Mouse (Mus musculus) heart, embryonic 12.5 days (tissue): Measurements from ENCODE around the gene Nuak2. TPM values are rescaled to one million over a fixed set of nuclear protein-coding genes. Genes with fewer than 3 reads are reported as not detected.

Experiments used
- ATAC-seq: fragments of 200-750 bp; cut with Nextera tagmentation; 2 replicates; pipeline ENCODE4 v1.8.0; 2017; ENCODE audit warnings: moderate TSS enrichment, moderate library complexity; ENCODE audit not compliant: insufficient number of reproducible peaks, low FRiP score
- H3K27ac ChIP-seq: fragments of 300-500 bp; sonication (generic); 2 replicates; pipeline ENCODE4 v1.5.1; 2016; ENCODE audit warnings: mild to moderate bottlenecking, moderate library complexity; ENCODE audit not compliant: poor library complexity, severe bottlenecking
- H3K27me3 ChIP-seq: fragments of 300-500 bp; sonication (generic); replicated peaks from 2 replicates; pipeline ENCODE4 v1.6.1; 2016; ENCODE audit warnings: mild to moderate bottlenecking, moderate library complexity
- H3K36me3 ChIP-seq: fragments of 300-500 bp; sonication (generic); 2 replicates; pipeline ENCODE4 v1.6.1; 2016; ENCODE audit warnings: mild to moderate bottlenecking, moderate library complexity
- H3K4me1 ChIP-seq: fragments of 300-500 bp; sonication (generic); replicated peaks from 2 replicates; pipeline ENCODE4 v1.6.1; 2016; ENCODE audit warnings: mild to moderate bottlenecking
- H3K4me2 ChIP-seq: fragments of 300-500 bp; sonication (generic); 2 replicates; pipeline ENCODE4 v1.6.1; 2016; ENCODE audit warnings: mild to moderate bottlenecking, moderate library complexity
- H3K4me3 ChIP-seq: fragments of 300-500 bp; sonication (generic); 2 replicates; pipeline ENCODE4 v1.5.1; 2016; ENCODE audit warnings: mild to moderate bottlenecking
- H3K9ac ChIP-seq: fragments of 300-500 bp; sonication (generic); 2 replicates; pipeline ENCODE4 v1.6.1; 2016; ENCODE audit warnings: mild to moderate bottlenecking, moderate library complexity
- H3K9me3 ChIP-seq: fragments of 300-500 bp; sonication (generic); replicated peaks from 2 replicates; pipeline ENCODE4 v1.6.1; 2016; ENCODE audit warnings: mild to moderate bottlenecking, moderate library complexity
- WGBS: fragments of 180-500 bp; shearing (Covaris S2); methylation state at CpG from one replicate; pipeline ENCODE4 v1.1.7; 2016; 5-methylcytosine and 5-hydroxymethylcytosine counted together
- polyA plus RNA-seq: library from polyadenylated mRNA; unstranded; fragments of >200 nt; fragmentation: Nextera tagmentation; extraction: Ambion mirVana; gene quantifications from 2 replicates; pipeline ENCODE4 v1.2.1, GENCODE M21; 2016

Nuak2 gene
- polyA plus RNA-seq, 1 experiment from 2014 or later: 2.6 TPM

DNA sequence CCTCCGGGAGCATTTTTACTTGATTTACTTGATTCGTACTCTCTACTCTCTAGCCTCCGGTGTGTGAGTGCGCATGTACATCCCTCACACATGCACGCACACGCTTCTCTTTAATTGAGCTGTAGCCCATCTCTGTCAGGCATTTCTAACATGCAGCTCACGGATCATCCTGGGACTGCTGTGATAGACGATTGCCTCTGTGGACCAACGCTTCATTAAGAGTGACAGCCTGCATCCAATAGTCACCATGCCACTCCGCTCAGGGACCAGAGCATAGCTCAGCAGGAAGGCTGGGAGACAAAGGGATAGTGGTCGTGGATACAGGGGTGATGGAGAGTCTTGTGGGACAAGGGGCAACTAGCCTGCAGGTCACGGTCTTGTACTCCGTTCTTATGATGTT is 32.9 kb upstream of the Nuak2 start:
- Histone ChIP-seq H3K4me1 (peaks cover 12% of the 10 kb centered on the region), H3K4me2 (no peak overlapping the region), H3K27ac (no peak overlapping the region), H3K9me3 (no peaks in the 10 kb centered on the region), H3K4me3 (no peak overlapping the region), H3K9ac (no peak overlapping the region), H3K36me3 (no peaks in the 10 kb centered on the region), H3K27me3 (0 out of 2 replicates have a peak, but pooled peaks cover 12% of the 10 kb centered on the region)
- ATAC-seq: no peak
- WGBS: 74% methylated on average over 13 of the region's 13 CpGs

DNA sequence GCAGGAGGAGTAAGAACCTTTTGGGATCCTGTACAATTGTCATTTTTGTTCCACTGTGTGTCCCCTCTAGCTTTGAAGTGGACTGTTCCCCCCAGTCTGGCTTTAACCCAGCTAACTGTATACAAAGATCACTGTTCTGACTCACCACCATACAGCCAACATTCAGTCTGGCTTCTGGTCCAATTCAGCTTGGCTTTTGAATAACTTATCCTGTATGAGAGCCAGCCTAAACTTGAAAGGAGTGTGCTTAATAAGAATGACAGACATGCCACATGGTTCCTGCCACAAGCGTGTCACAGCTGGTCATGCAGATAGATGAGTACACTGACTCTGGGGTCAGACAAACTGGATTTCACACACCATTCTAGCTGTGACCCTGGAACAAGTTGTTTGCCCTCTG is 29.2 kb upstream of the Nuak2 start:
- Histone ChIP-seq H3K9ac (no peak overlapping the region), H3K4me2 (no peak overlapping the region), H3K4me1 (peaks cover 31% of the 10 kb centered on the region), H3K27ac (no peak overlapping the region), H3K27me3 (0 out of 2 replicates have a peak, but pooled peaks cover 15% of the 10 kb centered on the region), H3K4me3 (no peak overlapping the region), H3K9me3 (no peaks in the 10 kb centered on the region), H3K36me3 (no peaks in the 10 kb centered on the region)
- WGBS: 84% methylated on average over 1 of the region's 1 CpGs
- ATAC-seq: no peak

DNA sequence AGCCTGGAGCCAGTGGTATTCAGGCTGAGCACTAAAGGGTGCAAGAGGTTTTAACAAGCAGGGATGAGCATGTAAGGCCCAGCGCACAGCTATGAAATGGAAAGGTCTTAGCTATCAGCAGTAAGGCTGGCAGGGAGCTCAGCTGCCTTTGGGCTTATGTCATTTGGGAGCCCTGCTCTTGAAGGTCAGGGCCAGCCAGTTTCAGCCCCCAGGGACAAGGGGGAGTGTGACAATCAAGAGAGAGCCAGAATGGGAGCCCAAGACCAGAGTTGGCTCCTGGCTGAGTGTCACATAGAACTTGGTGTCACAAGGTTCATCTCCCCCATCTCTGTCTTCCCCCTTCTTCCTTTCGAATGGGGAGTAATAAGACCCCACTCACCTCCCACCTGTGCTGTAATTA is 28.5 kb upstream of the Nuak2 start:
- H3K36me3 ChIP-seq: no peaks in the 10 kb centered on the region
- H3K9ac ChIP-seq: no peak overlapping the region
- 0 out of 2 replicates have a peak, but pooled peaks cover 9% of the 10 kb centered on the region for H3K27me3 ChIP-seq
- H3K4me3 ChIP-seq: no peak overlapping the region
- H3K4me2 ChIP-seq: no peak overlapping the region
- no peaks in the 10 kb centered on the region for H3K9me3 ChIP-seq
- ATAC-seq: no peak
- H3K27ac ChIP-seq: peak overlapping the region; percentile 13; the same call in 1 of the 2 replicates
- 44% methylated on average over 2 of the region's 2 CpGs for WGBS
- peaks cover 38% of the 10 kb centered on the region for H3K4me1 ChIP-seq

DNA sequence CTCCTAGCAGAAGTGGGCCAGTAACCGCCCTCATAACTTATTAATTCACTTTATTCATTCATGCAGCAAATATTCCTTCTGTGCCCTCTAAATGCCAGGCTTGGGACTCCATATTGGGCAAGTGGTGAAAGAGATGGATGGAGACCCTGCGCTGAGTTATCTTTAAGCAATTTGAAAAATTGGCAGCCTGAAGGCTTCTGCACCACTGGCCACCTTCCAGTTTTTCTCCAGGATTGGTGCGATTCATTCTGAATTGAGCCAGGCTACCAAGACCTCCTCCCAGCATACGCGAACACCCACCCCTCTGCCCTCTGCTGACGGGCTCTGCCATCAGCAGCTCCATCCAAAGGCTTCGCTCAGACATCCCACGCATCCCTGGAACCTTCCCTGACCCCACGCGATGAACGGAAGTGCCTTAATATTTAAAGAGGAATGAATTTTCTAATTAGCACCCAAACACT is 27.9 kb upstream of the Nuak2 start:
- Histone ChIP-seq H3K27ac (peak overlapping the region; percentile 13; the same call in 1 of the 2 replicates), H3K36me3 (no peaks in the 10 kb centered on the region), H3K4me2 (no peak overlapping the region), H3K9ac (no peak overlapping the region), H3K4me1 (peaks cover 44% of the 10 kb centered on the region), H3K27me3 (0 out of 2 replicates have a peak, but pooled peaks cover 9% of the 10 kb centered on the region), H3K9me3 (no peaks in the 10 kb centered on the region), H3K4me3 (no peak overlapping the region)
- ATAC-seq: no peak
- WGBS: 22% methylated on average over 11 of the region's 11 CpGs

DNA sequence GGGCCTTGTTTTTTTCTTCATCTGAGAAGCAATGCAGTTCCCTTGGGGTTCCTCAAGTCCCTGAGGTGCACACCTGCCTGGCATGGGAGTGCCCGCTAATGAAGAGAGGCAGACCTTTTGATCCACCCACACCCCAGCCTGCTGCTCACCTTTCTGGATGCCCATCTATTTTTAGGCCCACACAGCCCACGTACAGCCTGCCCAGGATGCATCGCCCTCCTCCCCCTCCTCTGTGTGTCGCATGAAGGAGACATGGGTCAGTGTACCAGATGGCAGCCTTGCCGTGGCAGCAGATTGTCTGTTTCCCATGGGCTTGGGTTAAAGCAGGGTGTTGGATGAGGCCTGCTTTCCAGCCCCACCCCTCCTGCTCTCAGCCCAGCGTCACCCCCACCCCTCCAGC is 26.0 kb upstream of the Nuak2 start:
- Histone ChIP-seq H3K36me3 (no peaks in the 10 kb centered on the region), H3K9me3 (no peaks in the 10 kb centered on the region), H3K9ac (0 out of 2 replicates have a peak overlapping the region, but pooled peaks have one; percentile 28), H3K27me3 (peaks cover 13% of the 10 kb centered on the region), H3K4me2 (no peak overlapping the region), H3K4me3 (no peak overlapping the region), H3K4me1 (peaks cover 45% of the 10 kb centered on the region), H3K27ac (no peak overlapping the region)
- no peak for ATAC-seq
- 64% methylated on average over 6 of the region's 6 CpGs for WGBS

DNA sequence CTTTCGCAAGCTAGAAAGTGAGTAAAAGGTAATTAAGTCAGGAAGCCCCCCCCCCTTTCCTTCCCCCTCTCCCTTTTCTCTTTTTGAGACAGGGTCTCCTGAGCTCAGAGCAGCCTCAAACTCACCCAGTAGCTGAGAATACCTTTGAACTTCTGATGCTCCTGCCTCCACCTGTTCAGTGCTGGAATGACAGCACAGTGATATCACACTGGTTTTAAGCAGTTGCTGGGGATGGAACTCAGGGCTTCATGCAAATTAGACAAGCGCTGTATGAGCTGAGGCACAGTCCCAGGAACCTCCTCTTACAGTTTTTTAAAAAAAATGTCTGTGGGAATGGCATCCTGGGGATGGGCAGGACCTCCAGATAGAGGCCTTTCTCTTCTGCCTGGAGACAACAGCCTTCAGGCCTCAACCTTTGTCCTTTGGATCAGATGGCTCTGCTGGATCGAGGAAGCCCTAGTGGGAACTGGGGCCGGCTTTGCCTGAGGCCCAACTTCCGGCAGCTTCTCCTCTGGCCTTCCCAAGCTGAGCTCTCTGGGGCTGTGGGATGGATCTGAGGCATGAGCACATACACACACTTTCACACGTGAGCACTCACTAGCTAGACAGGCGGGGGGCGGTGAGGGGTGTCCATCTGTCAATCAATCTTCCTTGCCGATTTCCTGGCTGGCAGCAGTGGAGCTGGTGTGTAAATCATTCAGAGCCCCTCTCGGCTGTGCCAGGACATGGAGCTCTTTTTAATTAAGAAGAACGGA is 24.8 kb upstream of the Nuak2 start:
- ATAC-seq: no peak
- Histone ChIP-seq H3K27me3 (peaks cover 24% of the 10 kb centered on the region), H3K36me3 (no peaks in the 10 kb centered on the region), H3K4me1 (peaks cover 45% of the 10 kb centered on the region), H3K27ac (no peak overlapping the region), H3K4me3 (no peak overlapping the region), H3K9ac (no peak overlapping the region), H3K4me2 (no peak overlapping the region), H3K9me3 (no peaks in the 10 kb centered on the region)
- WGBS: 59% methylated on average over 11 of the region's 11 CpGs

DNA sequence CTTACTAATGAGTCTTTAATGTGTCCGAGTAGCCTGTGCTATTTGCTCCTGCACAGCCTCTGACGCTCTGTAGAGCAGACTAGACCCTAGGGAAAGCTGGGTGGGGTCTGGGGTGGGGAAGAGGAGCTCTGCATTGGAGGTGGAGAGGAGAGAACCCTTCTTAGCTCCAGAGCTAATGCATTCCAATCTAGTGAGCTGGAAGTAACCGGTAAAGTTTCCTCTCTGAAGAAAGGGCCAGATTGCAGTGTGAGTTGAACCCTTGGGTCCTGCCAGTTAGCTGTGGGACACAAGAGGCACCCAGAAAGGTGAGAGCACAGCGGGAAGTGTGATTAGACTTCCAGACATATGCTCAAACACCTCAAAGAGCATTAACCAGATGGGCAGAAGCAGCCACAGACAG is 24.2 kb upstream of the Nuak2 start:
- Histone ChIP-seq H3K27ac (no peak overlapping the region), H3K27me3 (peaks cover 30% of the 10 kb centered on the region), H3K9me3 (no peaks in the 10 kb centered on the region), H3K36me3 (no peaks in the 10 kb centered on the region), H3K4me2 (no peak overlapping the region), H3K9ac (no peak overlapping the region), H3K4me3 (no peak overlapping the region), H3K4me1 (peaks cover 44% of the 10 kb centered on the region)
- 45% methylated on average over 4 of the region's 4 CpGs for WGBS
- ATAC-seq: no peak

DNA sequence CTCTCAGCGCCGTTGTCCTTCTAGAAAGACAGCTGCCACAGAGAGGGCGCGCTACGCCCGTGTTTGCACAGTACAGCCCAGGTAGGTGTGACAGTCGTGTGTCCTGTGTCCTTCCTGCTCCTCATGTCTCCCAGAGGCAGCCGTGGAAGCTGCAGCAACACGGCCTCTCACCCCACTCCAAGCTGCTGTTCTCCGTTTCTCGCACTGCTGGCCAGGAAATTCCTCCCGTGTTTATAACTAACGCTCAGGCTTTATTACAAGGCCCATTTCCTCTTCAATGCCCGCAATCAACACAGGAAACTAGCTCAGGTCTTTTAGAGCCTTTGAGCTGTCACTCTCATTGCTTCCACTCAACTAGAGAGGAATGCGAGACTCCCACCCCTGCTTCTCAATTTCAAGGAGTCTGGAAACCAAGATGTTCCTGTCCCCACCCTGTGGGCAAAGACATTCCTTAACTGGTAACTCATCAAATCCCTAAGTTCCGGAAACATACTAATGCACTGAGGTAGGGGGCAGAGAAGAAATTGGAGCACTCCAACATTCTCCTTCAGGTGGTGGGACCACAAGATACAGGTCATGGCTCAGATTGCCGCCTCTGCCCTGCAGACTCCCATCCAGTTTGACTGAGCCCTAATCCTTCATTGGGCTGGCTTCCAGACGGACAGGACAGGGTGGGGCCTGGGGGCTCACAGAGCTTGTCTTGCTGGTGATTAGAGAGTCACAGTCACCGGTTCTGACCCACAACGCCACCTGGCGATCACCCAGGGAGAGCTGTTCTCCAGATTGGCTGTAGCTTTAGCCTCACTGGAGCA is 23.4 kb upstream of the Nuak2 start:
- H3K27ac ChIP-seq: 0 out of 2 replicates have a peak overlapping the region, but pooled peaks have one; percentile 35
- ATAC-seq: peak; percentile 55; the same call in 1 of the 2 replicates
- peaks cover 38% of the 10 kb centered on the region for H3K4me1 ChIP-seq
- no peak overlapping the region for H3K4me3 ChIP-seq
- no peak overlapping the region for H3K4me2 ChIP-seq
- no peak overlapping the region for H3K9ac ChIP-seq
- no peaks in the 10 kb centered on the region for H3K9me3 ChIP-seq
- no peaks in the 10 kb centered on the region for H3K36me3 ChIP-seq
- H3K27me3 ChIP-seq: peaks cover 38% of the 10 kb centered on the region
- 45% methylated on average over 21 of the region's 21 CpGs for WGBS

DNA sequence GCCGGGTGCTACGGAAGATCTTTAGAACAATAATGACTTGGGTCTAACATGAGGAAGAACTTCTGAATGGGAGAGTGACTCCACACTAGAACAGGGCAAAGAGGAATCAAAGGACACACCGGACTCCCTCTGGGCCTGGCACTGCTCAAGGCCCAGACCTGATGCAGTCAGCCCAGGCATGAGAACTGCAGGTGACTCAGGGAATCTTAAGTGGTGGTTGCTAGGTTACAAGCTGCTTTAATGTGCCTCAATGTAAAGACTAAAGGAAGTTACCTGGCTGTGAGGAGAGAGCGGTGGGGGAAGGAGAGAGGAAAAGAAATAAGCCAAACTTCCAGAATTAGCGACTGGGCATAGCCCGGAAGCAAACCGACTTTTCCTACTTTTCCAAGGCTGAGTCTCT is 20.4 kb upstream of the Nuak2 start:
- no peak for ATAC-seq
- Histone ChIP-seq H3K9me3 (no peaks in the 10 kb centered on the region), H3K27ac (no peak overlapping the region), H3K36me3 (no peaks in the 10 kb centered on the region), H3K4me2 (no peak overlapping the region), H3K4me3 (no peak overlapping the region), H3K27me3 (peaks cover 61% of the 10 kb centered on the region), H3K9ac (no peak overlapping the region), H3K4me1 (peaks cover 30% of the 10 kb centered on the region)
- WGBS: 75% methylated on average over 7 of the region's 7 CpGs

DNA sequence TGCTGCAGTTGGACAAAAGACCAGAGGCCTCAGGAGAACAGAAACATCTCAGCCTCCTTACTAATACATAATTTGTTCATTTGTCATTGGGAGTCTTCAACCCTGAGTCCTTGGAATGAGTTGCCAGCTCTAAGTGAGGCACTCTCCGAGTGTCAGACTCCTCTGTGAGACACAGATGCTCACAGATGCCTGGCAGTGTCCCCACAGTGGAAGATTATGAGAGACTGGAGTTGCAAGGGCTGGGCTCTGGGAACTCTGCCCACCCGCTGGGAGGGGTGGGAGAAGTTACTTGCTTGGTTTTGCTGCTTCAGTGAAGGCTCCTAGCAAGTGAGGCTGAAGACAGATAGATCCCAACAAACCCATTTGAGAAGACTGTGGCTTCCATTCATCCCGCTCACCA is 19.9 kb upstream of the Nuak2 start:
- WGBS: 66% methylated on average over 3 of the region's 3 CpGs
- Histone ChIP-seq H3K9ac (no peak overlapping the region), H3K27me3 (peaks cover 61% of the 10 kb centered on the region), H3K4me2 (no peak overlapping the region), H3K4me1 (peaks cover 32% of the 10 kb centered on the region), H3K9me3 (no peaks in the 10 kb centered on the region), H3K4me3 (no peak overlapping the region), H3K36me3 (no peaks in the 10 kb centered on the region), H3K27ac (no peak overlapping the region)
- ATAC-seq: no peak

DNA sequence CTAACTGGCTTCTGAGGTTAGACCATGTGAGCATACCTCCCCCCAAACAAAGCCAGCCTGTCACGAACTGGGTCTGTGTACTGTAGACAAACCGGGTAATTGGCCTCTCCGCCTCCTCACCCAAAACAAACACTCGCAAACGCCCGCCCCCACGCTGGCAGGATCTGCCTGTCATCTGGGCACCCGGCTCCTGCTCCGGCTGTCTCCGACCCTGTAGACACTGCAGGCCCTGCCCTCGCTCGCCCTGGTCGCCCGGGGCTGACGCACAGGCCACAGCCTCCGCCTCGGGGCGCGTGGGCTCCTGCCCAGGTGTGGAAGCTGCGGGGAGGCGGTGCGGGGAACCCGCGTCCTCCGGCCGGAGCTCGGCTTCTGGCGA is 17.5 kb upstream of the Nuak2 start, which contains the start of gene Klhdc8a:
TSS of gene Klhdc8a (plus strand) at position 202 of the 376 bp plus-strand sequence.
- Histone ChIP-seq H3K27me3 (peaks cover 76% of the 10 kb centered on the region), H3K9ac (peak within 1 kb of the TSS; percentile 69), H3K4me2 (peak within 1 kb of the TSS; percentile 97), H3K4me3 (peak within 1 kb of the TSS; percentile 62), H3K27ac (no peak within 1 kb of the TSS), H3K36me3 (no peaks in the 10 kb centered on the region), H3K4me1 (peaks cover 13% of the 10 kb centered on the region), H3K9me3 (no peaks in the 10 kb centered on the region)
- ATAC-seq: no peak
- 2% methylated on average over 28 of the region's 28 CpGs for WGBS
